Mouse (Mus musculus): ENCODE results near the gene Arl8a. TPM values are rescaled to one million over a fixed set of nuclear protein-coding genes. Genes with fewer than 3 reads are reported as not detected.
"Not testable (repeated sequence)": the region's sequence is repeated elsewhere in the genome, so short reads cannot be mapped to it uniquely, and the experiment has no call there.

Gene Arl8a
- polyA plus RNA-seq, 1 experiment from 2014 or later, result 29.7 TPM

- not testable (repeated sequence) for H3K27ac ChIP-seq (ENCODE audit: low read depth, low read length); H3K4me3 ChIP-seq (ENCODE audit: low read depth, low read length); H3K4me2 ChIP-seq; ATAC-seq (replicated peaks; ENCODE audit: insufficient number of reproducible peaks, low FRiP score, low TSS enrichment); H3K4me1 ChIP-seq (ENCODE audit: control insufficient read depth, insufficient read depth, low read length); H3K9me3 ChIP-seq (replicated peaks; ENCODE audit: control insufficient read depth, low read length); H3K9ac ChIP-seq (ENCODE audit: low read depth, low read length); H3K36me3 ChIP-seq (ENCODE audit: control insufficient read depth, insufficient read depth, low read length)
- whole genome bisulfite sequencing (ENCODE audit: insufficient replicate concordance), result 49% methylated on average over 4 of the region's 5 CpGs
- H3K27me3 ChIP-seq (ENCODE audit: control insufficient read depth, insufficient read depth, low read length), result peaks cover 25% of the 10 kb centered on the region
Observed at GRCm38 (mm10) chr1:135111271-135111670, 35.4 kb upstream of the Arl8a start.

GRCm38 (mm10) chr1:135112661-135113060 is 34.0 kb upstream of the Arl8a start:
- 8% methylated on average over 8 of the region's 8 CpGs for WGBS (ENCODE audit: insufficient replicate concordance)
- Histone ChIP-seq H3K4me2 (no peak overlapping the region), H3K9me3 (replicated peaks; ENCODE audit: control insufficient read depth, low read length) (no peaks in the 10 kb centered on the region), H3K9ac (ENCODE audit: low read depth, low read length) (no peak overlapping the region), H3K36me3 (ENCODE audit: control insufficient read depth, insufficient read depth, low read length) (no peaks in the 10 kb centered on the region), H3K27ac (ENCODE audit: low read depth, low read length) (no peak overlapping the region), H3K27me3 (ENCODE audit: control insufficient read depth, insufficient read depth, low read length) (peaks cover 18% of the 10 kb centered on the region), H3K4me3 (ENCODE audit: low read depth, low read length) (no peak overlapping the region), H3K4me1 (ENCODE audit: control insufficient read depth, insufficient read depth, low read length) (no peaks in the 10 kb centered on the region)
- ATAC-seq (replicated peaks; ENCODE audit: insufficient number of reproducible peaks, low FRiP score, low TSS enrichment), result no peak

- no peak overlapping the region for H3K4me3 ChIP-seq (ENCODE audit: low read depth, low read length)
- no peaks in the 10 kb centered on the region for H3K4me1 ChIP-seq (ENCODE audit: control insufficient read depth, insufficient read depth, low read length)
- H3K4me2 ChIP-seq, result no peak overlapping the region
- ATAC-seq (replicated peaks; ENCODE audit: insufficient number of reproducible peaks, low FRiP score, low TSS enrichment), result no peak
- H3K9ac ChIP-seq (ENCODE audit: low read depth, low read length), result no peak overlapping the region
- no peaks in the 10 kb centered on the region for H3K9me3 ChIP-seq (replicated peaks; ENCODE audit: control insufficient read depth, low read length)
- peaks cover 57% of the 10 kb centered on the region for H3K27me3 ChIP-seq (ENCODE audit: control insufficient read depth, insufficient read depth, low read length)
- H3K36me3 ChIP-seq (ENCODE audit: control insufficient read depth, insufficient read depth, low read length), result no peaks in the 10 kb centered on the region
- WGBS (ENCODE audit: insufficient replicate concordance), result 89% methylated on average over 8 of the region's 8 CpGs
- H3K27ac ChIP-seq (ENCODE audit: low read depth, low read length), result no peak overlapping the region
Observed at GRCm38 (mm10) chr1:135124573-135125363, 21.9 kb upstream of the Arl8a start.

- Histone ChIP-seq H3K27me3 (ENCODE audit: control insufficient read depth, insufficient read depth, low read length) (peaks cover 55% of the 10 kb centered on the region), H3K36me3 (ENCODE audit: control insufficient read depth, insufficient read depth, low read length) (no peaks in the 10 kb centered on the region), H3K4me2 (no peak overlapping the region), H3K4me3 (ENCODE audit: low read depth, low read length) (no peak overlapping the region), H3K9ac (ENCODE audit: low read depth, low read length) (no peak overlapping the region), H3K4me1 (ENCODE audit: control insufficient read depth, insufficient read depth, low read length) (peaks cover 3% of the 10 kb centered on the region; the same call in 1 of the 2 replicates), H3K27ac (ENCODE audit: low read depth, low read length) (no peak overlapping the region), H3K9me3 (replicated peaks; ENCODE audit: control insufficient read depth, low read length) (no peaks in the 10 kb centered on the region)
- ATAC-seq (replicated peaks; ENCODE audit: insufficient number of reproducible peaks, low FRiP score, low TSS enrichment), result no peak
- 65% methylated on average over 8 of the region's 8 CpGs for WGBS (ENCODE audit: insufficient replicate concordance)
Observed at GRCm38 (mm10) chr1:135125990-135126389, 20.6 kb upstream of the Arl8a start.

- Histone ChIP-seq H3K4me2 (no peak overlapping the region), H3K27me3 (ENCODE audit: control insufficient read depth, insufficient read depth, low read length) (peaks cover 51% of the 10 kb centered on the region)
Observed at GRCm38 (mm10) chr1:135126443-135127027, 20.1 kb upstream of the Arl8a start.

GRCm38 (mm10) chr1:135128011-135128441 is 18.6 kb upstream of the Arl8a start:
- WGBS (ENCODE audit: insufficient replicate concordance), result 53% methylated on average over 5 of the region's 6 CpGs

More at GRCm38 (mm10) chr1:135126443-135127027, 20.1 kb upstream of the Arl8a start:
- 48% methylated on average over 4 of the region's 4 CpGs for WGBS (ENCODE audit: insufficient replicate concordance)
- peaks cover 8% of the 10 kb centered on the region; the same call in 1 of the 2 replicates for H3K4me1 ChIP-seq (ENCODE audit: control insufficient read depth, insufficient read depth, low read length)
- H3K4me3 ChIP-seq (ENCODE audit: low read depth, low read length), result no peak overlapping the region
- no peaks in the 10 kb centered on the region for H3K36me3 ChIP-seq (ENCODE audit: control insufficient read depth, insufficient read depth, low read length)
- no peaks in the 10 kb centered on the region for H3K9me3 ChIP-seq (replicated peaks; ENCODE audit: control insufficient read depth, low read length)
- H3K27ac ChIP-seq (ENCODE audit: low read depth, low read length), result no peak overlapping the region
- no peak overlapping the region for H3K9ac ChIP-seq (ENCODE audit: low read depth, low read length)
- no peak for ATAC-seq (replicated peaks; ENCODE audit: insufficient number of reproducible peaks, low FRiP score, low TSS enrichment)

GRCm38 (mm10) chr1:135128986-135129385 is 17.6 kb upstream of the Arl8a start:
- peaks cover 47% of the 10 kb centered on the region for H3K27me3 ChIP-seq (ENCODE audit: control insufficient read depth, insufficient read depth, low read length)

More at GRCm38 (mm10) chr1:135128011-135128441, 18.6 kb upstream of the Arl8a start:
- H3K9me3 ChIP-seq (replicated peaks; ENCODE audit: control insufficient read depth, low read length), result no peaks in the 10 kb centered on the region
- no peaks in the 10 kb centered on the region for H3K36me3 ChIP-seq (ENCODE audit: control insufficient read depth, insufficient read depth, low read length)
- H3K4me1 ChIP-seq (ENCODE audit: control insufficient read depth, insufficient read depth, low read length), result peaks cover 18% of the 10 kb centered on the region
- H3K9ac ChIP-seq (ENCODE audit: low read depth, low read length), result no peak overlapping the region
- no peak overlapping the region for H3K27ac ChIP-seq (ENCODE audit: low read depth, low read length)
- H3K27me3 ChIP-seq (ENCODE audit: control insufficient read depth, insufficient read depth, low read length), result peaks cover 47% of the 10 kb centered on the region
- H3K4me2 ChIP-seq, result no peak overlapping the region
- H3K4me3 ChIP-seq (ENCODE audit: low read depth, low read length), result no peak overlapping the region
- no peak for ATAC-seq (replicated peaks; ENCODE audit: insufficient number of reproducible peaks, low FRiP score, low TSS enrichment)

GRCm38 (mm10) chr1:135129543-135130183 is 17.0 kb upstream of the Arl8a start:
- WGBS (ENCODE audit: insufficient replicate concordance), result 74% methylated on average over 9 of the region's 9 CpGs
- H3K27ac ChIP-seq (ENCODE audit: low read depth, low read length), result no peak overlapping the region

More at GRCm38 (mm10) chr1:135128986-135129385, 17.6 kb upstream of the Arl8a start:
- Histone ChIP-seq H3K4me1 (ENCODE audit: control insufficient read depth, insufficient read depth, low read length) (peaks cover 18% of the 10 kb centered on the region), H3K9ac (ENCODE audit: low read depth, low read length) (no peak overlapping the region), H3K27ac (ENCODE audit: low read depth, low read length) (no peak overlapping the region), H3K9me3 (replicated peaks; ENCODE audit: control insufficient read depth, low read length) (no peaks in the 10 kb centered on the region), H3K36me3 (ENCODE audit: control insufficient read depth, insufficient read depth, low read length) (no peaks in the 10 kb centered on the region), H3K4me2 (no peak overlapping the region), H3K4me3 (ENCODE audit: low read depth, low read length) (no peak overlapping the region)
- 23% methylated on average over 9 of the region's 9 CpGs for WGBS (ENCODE audit: insufficient replicate concordance)
- ATAC-seq (replicated peaks; ENCODE audit: insufficient number of reproducible peaks, low FRiP score, low TSS enrichment), result no peak

More at GRCm38 (mm10) chr1:135129543-135130183, 17.0 kb upstream of the Arl8a start:
- Histone ChIP-seq H3K9me3 (replicated peaks; ENCODE audit: control insufficient read depth, low read length) (no peaks in the 10 kb centered on the region), H3K4me3 (ENCODE audit: low read depth, low read length) (no peak overlapping the region), H3K27me3 (ENCODE audit: control insufficient read depth, insufficient read depth, low read length) (peaks cover 42% of the 10 kb centered on the region), H3K9ac (ENCODE audit: low read depth, low read length) (no peak overlapping the region), H3K4me1 (ENCODE audit: control insufficient read depth, insufficient read depth, low read length) (peaks cover 18% of the 10 kb centered on the region), H3K4me2 (no peak overlapping the region), H3K36me3 (ENCODE audit: control insufficient read depth, insufficient read depth, low read length) (no peaks in the 10 kb centered on the region)
- ATAC-seq (replicated peaks; ENCODE audit: insufficient number of reproducible peaks, low FRiP score, low TSS enrichment), result no peak

Data from heart, embryonic 11.5 days (tissue).